Mouse (Mus musculus): ENCODE measurements at regions not wholly inside any gene's neighbourhood (a gene's known extent, or its start where the extent isn't known, plus 50 kb on each side); places are given as distances from the start of the nearest gene placed in this dataset.

DNA sequence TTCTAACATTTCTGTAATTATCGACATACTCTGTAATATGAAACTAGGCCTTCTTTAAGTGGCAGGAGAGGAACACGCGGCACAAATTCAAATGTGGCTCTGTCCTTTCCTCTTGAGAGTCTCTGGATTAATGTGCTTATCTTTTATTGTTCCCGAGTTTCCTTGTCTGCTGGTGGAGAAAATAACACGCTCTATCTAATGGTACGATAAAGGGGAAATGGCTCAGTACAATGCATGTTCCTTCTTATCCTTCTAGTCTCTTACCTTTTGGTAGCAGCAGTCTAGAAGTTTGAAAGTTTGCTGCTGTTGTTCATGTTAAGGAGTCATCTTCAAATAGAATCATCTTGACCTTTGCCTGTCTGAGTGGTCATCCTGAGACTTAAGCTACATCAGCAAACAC is 130.1 kb upstream of the C9orf72 start:
- DNase-seq (ENCODE audit: low spot score) (no peak), ATAC-seq (replicated peaks; ENCODE audit: low FRiP score) (no peak)
- Histone ChIP-seq H3K4me2 (no peak overlapping the region), H3K4me3 (ENCODE audit: low read depth, low read length) (no peak overlapping the region), H3K27ac (ENCODE audit: low read depth, low read length) (no peak overlapping the region), H3K9ac (ENCODE audit: low read depth, low read length) (no peak overlapping the region), H3K4me1 (replicated peaks; ENCODE audit: control insufficient read depth, insufficient read depth, low read length) (no peaks in the 10 kb centered on the region), H3K9me3 (ENCODE audit: control insufficient read depth, low read length) (no peaks in the 10 kb centered on the region), H3K36me3 (ENCODE audit: control insufficient read depth, insufficient read depth, low read length) (no peaks in the 10 kb centered on the region), H3K27me3 (replicated peaks; ENCODE audit: control insufficient read depth, insufficient read depth, low read length) (no peaks in the 10 kb centered on the region)
- 73% methylated on average over 6 of the region's 6 CpGs for WGBS

DNA sequence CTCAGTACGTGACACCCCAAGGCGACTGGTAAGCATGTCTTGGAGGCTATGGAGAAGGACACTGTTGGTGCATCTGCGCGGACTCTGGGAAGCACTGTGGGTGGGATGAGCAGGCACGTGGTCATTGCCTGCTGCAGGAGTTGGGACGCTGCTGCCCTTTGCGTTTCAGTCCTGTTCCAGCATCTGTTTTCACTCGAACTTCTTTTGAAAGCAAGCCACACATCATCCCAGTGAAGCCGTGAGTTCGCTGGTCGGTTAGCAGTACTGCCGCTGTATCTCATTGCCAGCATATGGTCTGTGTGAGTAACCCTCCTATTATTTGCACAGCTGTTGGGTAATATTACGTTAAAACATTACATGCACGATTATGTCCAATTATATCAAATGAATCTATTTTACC is 128.1 kb upstream of the C9orf72 start:
- Histone ChIP-seq H3K36me3 (ENCODE audit: control insufficient read depth, insufficient read depth, low read length) (no peaks in the 10 kb centered on the region), H3K4me2 (no peak overlapping the region), H3K9ac (ENCODE audit: low read depth, low read length) (no peak overlapping the region), H3K27ac (ENCODE audit: low read depth, low read length) (no peak overlapping the region), H3K4me3 (ENCODE audit: low read depth, low read length) (no peak overlapping the region), H3K4me1 (replicated peaks; ENCODE audit: control insufficient read depth, insufficient read depth, low read length) (no peaks in the 10 kb centered on the region), H3K27me3 (replicated peaks; ENCODE audit: control insufficient read depth, insufficient read depth, low read length) (no peaks in the 10 kb centered on the region), H3K9me3 (ENCODE audit: control insufficient read depth, low read length) (no peaks in the 10 kb centered on the region)
- WGBS, result 67% methylated on average over 14 of the region's 14 CpGs
- ATAC-seq (replicated peaks; ENCODE audit: low FRiP score), result no peak
- DNase-seq (ENCODE audit: low spot score), result peak; percentile 25

DNA sequence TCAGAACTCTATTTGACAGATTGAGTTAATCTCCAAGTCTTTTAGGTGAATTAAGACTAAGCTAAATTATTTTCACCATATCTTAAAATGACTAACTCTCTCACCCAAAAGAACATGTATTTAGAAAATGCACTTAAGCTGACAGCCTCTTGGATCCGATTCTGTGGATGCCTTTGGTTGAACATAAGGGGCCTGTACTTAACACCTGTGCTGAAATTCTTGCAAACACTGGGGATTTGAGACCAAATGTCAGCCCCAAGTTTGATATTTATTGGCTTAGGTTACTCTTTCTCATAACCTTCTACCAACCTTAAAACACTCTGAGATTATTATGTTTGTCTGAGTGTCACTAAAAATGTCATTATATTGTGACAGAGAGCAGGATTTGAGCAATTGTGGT is 126.6 kb upstream of the C9orf72 start:
- no peak overlapping the region for H3K9ac ChIP-seq (ENCODE audit: low read depth, low read length)
- no peaks in the 10 kb centered on the region for H3K4me1 ChIP-seq (replicated peaks; ENCODE audit: control insufficient read depth, insufficient read depth, low read length)
- ATAC-seq (replicated peaks; ENCODE audit: low FRiP score) (no peak), DNase-seq (ENCODE audit: low spot score) (no peak)
- H3K4me2 ChIP-seq, result no peak overlapping the region
- H3K9me3 ChIP-seq (ENCODE audit: control insufficient read depth, low read length), result no peaks in the 10 kb centered on the region
- 78% methylated on average over 1 of the region's 1 CpGs for WGBS
- no peaks in the 10 kb centered on the region for H3K27me3 ChIP-seq (replicated peaks; ENCODE audit: control insufficient read depth, insufficient read depth, low read length)
- no peak overlapping the region for H3K4me3 ChIP-seq (ENCODE audit: low read depth, low read length)
- no peaks in the 10 kb centered on the region for H3K36me3 ChIP-seq (ENCODE audit: control insufficient read depth, insufficient read depth, low read length)
- H3K27ac ChIP-seq (ENCODE audit: low read depth, low read length), result no peak overlapping the region

DNA sequence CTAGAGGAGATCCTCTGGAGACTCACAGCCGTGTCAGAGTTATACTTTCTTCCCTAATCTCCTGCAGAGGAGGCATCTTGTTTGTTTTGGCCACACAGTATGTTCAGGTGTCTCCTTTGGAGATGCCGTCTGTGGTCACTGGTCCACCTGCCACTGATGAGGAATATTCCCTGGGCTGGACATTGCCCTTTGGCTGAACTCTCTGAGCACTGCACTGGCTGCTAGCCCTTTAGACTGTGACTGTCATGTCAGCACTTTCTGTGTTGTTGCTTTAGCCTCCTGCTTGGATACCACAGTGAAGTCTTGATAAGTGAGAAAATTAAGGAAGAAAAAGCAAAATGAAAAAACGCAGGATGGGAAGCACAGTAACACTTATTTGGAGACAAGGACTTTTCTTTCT is 124.5 kb upstream of the C9orf72 start:
- Histone ChIP-seq H3K9me3 (ENCODE audit: control insufficient read depth, low read length) (no peaks in the 10 kb centered on the region), H3K4me2 (no peak overlapping the region), H3K27ac (ENCODE audit: low read depth, low read length) (no peak overlapping the region), H3K9ac (ENCODE audit: low read depth, low read length) (no peak overlapping the region), H3K4me1 (replicated peaks; ENCODE audit: control insufficient read depth, insufficient read depth, low read length) (no peaks in the 10 kb centered on the region), H3K4me3 (ENCODE audit: low read depth, low read length) (no peak overlapping the region), H3K27me3 (replicated peaks; ENCODE audit: control insufficient read depth, insufficient read depth, low read length) (no peaks in the 10 kb centered on the region), H3K36me3 (ENCODE audit: control insufficient read depth, insufficient read depth, low read length) (no peaks in the 10 kb centered on the region)
- ATAC-seq (replicated peaks; ENCODE audit: low FRiP score), result no peak
- no peak for DNase-seq (ENCODE audit: low spot score)
- WGBS, result 69% methylated on average over 3 of the region's 3 CpGs

DNA sequence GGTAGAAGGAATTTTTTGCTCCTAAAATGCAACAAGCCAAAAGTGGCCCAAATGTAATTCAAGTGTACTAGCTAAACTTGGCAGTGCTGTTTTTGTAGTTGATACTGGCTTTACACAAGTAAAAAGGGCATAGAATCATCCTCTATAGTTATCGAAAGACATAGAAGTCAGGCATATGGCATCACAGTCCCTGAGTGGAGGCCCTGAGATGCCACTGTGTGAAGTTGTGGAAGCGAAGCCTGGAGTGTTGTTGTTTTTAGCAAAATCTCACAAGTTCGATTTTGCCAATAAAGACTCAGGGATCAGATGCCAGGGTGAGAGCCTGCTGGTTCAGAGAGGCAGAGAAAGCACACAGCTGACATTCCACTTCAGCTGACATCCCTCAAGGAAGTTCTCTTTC is 121.6 kb upstream of the C9orf72 start:
- DNase-seq (ENCODE audit: low spot score), result no peak
- no peak overlapping the region for H3K27ac ChIP-seq (ENCODE audit: low read depth, low read length)
- no peaks in the 10 kb centered on the region for H3K27me3 ChIP-seq (replicated peaks; ENCODE audit: control insufficient read depth, insufficient read depth, low read length)
- 84% methylated on average over 3 of the region's 3 CpGs for WGBS
- H3K9ac ChIP-seq (ENCODE audit: low read depth, low read length), result no peak overlapping the region
- no peak for ATAC-seq (replicated peaks; ENCODE audit: low FRiP score)
- no peak overlapping the region for H3K4me2 ChIP-seq
- no peaks in the 10 kb centered on the region for H3K9me3 ChIP-seq (ENCODE audit: control insufficient read depth, low read length)
- H3K4me3 ChIP-seq (ENCODE audit: low read depth, low read length), result no peak overlapping the region
- H3K36me3 ChIP-seq (ENCODE audit: control insufficient read depth, insufficient read depth, low read length), result no peaks in the 10 kb centered on the region
- H3K4me1 ChIP-seq (replicated peaks; ENCODE audit: control insufficient read depth, insufficient read depth, low read length), result no peaks in the 10 kb centered on the region

DNA sequence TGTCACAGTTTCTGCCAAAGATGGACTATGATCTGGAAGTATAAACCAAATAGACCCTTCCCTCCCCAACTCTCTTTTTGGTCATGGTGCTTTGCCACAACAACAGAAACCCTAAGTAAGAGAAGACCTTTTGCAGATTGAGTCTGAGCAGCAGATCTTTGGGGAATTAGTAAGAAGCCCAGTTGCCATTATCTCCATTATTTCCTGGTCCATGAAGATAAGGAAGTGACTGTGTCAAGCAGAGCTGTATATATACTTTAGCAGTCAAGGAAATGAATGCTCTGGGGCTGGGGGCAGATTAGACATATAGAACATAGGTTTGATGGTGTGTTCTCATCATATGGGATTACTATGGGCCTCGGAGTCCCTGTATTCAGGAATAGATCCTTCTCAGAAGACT is 117.8 kb upstream of the C9orf72 start:
- no peak overlapping the region for H3K9ac ChIP-seq (ENCODE audit: low read depth, low read length)
- H3K4me1 ChIP-seq (replicated peaks; ENCODE audit: control insufficient read depth, insufficient read depth, low read length), result no peaks in the 10 kb centered on the region
- H3K36me3 ChIP-seq (ENCODE audit: control insufficient read depth, insufficient read depth, low read length), result no peaks in the 10 kb centered on the region
- peaks cover 2% of the 10 kb centered on the region; the same call in 1 of the 2 replicates for H3K9me3 ChIP-seq (ENCODE audit: control insufficient read depth, low read length)
- H3K27ac ChIP-seq (ENCODE audit: low read depth, low read length), result no peak overlapping the region
- WGBS, result 69% methylated on average over 1 of the region's 1 CpGs
- H3K4me3 ChIP-seq (ENCODE audit: low read depth, low read length), result no peak overlapping the region
- ATAC-seq (replicated peaks; ENCODE audit: low FRiP score) (no peak), DNase-seq (ENCODE audit: low spot score) (no peak)
- H3K27me3 ChIP-seq (replicated peaks; ENCODE audit: control insufficient read depth, insufficient read depth, low read length), result no peaks in the 10 kb centered on the region
- no peak overlapping the region for H3K4me2 ChIP-seq

DNA sequence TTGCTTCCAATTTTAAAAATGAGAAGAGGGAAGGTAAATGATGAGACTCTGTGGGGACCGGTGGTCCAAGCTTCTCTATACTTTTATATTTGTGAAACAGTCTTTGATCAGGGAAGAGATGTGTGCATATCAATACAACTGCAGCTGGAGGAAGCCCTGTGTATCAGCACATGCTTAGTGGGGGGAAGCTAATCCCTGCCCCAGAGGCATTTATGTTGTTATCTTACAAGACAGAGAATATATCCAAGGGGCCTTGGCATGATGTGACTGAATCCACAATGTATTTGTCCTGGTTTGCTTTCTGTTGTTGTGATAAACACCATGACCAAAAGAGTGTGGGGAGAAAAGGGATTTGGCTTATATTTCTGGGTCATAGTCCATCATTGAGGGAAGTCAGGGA is 105.2 kb upstream of the C9orf72 start:
- 72% methylated on average over 1 of the region's 1 CpGs for WGBS
- Histone ChIP-seq H3K4me2 (no peak overlapping the region), H3K4me3 (ENCODE audit: low read depth, low read length) (no peak overlapping the region), H3K36me3 (ENCODE audit: control insufficient read depth, insufficient read depth, low read length) (no peaks in the 10 kb centered on the region), H3K27me3 (replicated peaks; ENCODE audit: control insufficient read depth, insufficient read depth, low read length) (no peaks in the 10 kb centered on the region), H3K27ac (ENCODE audit: low read depth, low read length) (no peak overlapping the region), H3K4me1 (replicated peaks; ENCODE audit: control insufficient read depth, insufficient read depth, low read length) (no peaks in the 10 kb centered on the region), H3K9ac (ENCODE audit: low read depth, low read length) (no peak overlapping the region), H3K9me3 (ENCODE audit: control insufficient read depth, low read length) (no peaks in the 10 kb centered on the region)
- ATAC-seq (replicated peaks; ENCODE audit: low FRiP score) (peak; percentile 64), DNase-seq (ENCODE audit: low spot score) (no peak)

DNA sequence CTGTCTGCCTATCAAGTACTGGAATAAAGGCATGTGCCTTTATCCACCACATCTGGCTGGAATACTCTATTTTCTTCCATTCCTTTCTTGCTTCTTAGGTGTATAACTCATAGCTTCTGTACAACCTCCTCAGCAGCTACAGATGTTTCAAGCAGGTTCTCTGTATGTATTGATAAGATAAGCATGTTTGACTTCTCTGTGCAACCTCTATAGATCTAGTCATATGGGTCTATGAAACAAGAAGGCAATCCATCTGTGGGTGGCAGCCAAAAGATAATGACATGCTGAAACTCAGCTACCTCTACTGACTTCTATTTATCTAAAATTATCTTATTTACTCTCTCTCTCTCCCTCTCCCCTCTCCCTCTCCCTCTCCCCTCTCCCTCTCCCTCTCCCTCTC is 99.3 kb upstream of the C9orf72 start:
- DNase-seq (ENCODE audit: low spot score) (no peak), ATAC-seq (replicated peaks; ENCODE audit: low FRiP score) (peak; percentile 92)
- Histone ChIP-seq H3K36me3 (ENCODE audit: control insufficient read depth, insufficient read depth, low read length) (no peaks in the 10 kb centered on the region), H3K4me2 (no peak overlapping the region), H3K27ac (ENCODE audit: low read depth, low read length) (0 out of 2 replicates have a peak overlapping the region, but pooled peaks have one; percentile 7), H3K27me3 (replicated peaks; ENCODE audit: control insufficient read depth, insufficient read depth, low read length) (no peaks in the 10 kb centered on the region), H3K9me3 (ENCODE audit: control insufficient read depth, low read length) (no peaks in the 10 kb centered on the region), H3K4me3 (ENCODE audit: low read depth, low read length) (no peak overlapping the region), H3K4me1 (replicated peaks; ENCODE audit: control insufficient read depth, insufficient read depth, low read length) (no peaks in the 10 kb centered on the region), H3K9ac (ENCODE audit: low read depth, low read length) (no peak overlapping the region)

DNA sequence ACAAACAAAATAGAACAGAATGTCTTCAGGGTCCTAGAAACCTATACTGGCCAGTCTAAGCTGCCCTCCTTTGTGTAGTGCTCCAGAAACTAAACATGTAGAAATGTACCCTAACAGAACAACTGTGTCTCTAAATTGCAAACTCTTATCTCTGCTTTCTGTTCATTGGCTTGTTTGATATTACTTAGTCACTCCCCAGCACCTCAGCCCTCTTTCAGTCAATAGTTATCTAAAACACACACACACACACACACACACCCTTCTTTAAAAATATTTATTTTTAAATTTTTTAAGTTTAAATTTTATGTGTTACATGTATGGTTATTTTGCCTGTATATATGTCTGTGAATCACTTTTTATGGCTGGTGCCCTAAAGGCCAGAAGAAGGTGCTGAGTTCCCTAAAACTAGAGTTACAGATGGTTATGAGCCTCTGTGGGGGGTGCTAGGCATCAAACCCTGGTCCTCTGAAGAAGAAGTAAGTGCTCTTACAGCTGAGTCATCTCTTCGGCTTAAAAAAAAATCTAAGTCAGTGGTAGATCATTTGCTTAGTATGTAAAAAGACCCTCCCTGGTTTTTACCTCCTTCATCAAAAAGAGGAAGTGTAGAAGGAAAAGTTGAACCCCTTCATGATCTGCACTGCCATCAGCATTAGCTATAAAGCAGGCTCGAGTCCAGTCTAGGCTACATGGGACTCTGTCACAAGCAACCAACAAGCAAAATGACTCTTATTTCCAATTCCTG is 96.6 kb upstream of the C9orf72 start:
- H3K27ac ChIP-seq (ENCODE audit: low read depth, low read length), result no peak overlapping the region
- no peaks in the 10 kb centered on the region for H3K27me3 ChIP-seq (replicated peaks; ENCODE audit: control insufficient read depth, insufficient read depth, low read length)
- no peaks in the 10 kb centered on the region for H3K9me3 ChIP-seq (ENCODE audit: control insufficient read depth, low read length)
- H3K4me1 ChIP-seq (replicated peaks; ENCODE audit: control insufficient read depth, insufficient read depth, low read length), result no peaks in the 10 kb centered on the region
- DNase-seq (ENCODE audit: low spot score) (no peak), ATAC-seq (replicated peaks; ENCODE audit: low FRiP score) (peak; percentile 66)
- H3K4me3 ChIP-seq (ENCODE audit: low read depth, low read length), result no peak overlapping the region
- no peak overlapping the region for H3K4me2 ChIP-seq
- H3K9ac ChIP-seq (ENCODE audit: low read depth, low read length), result no peak overlapping the region
- 78% methylated on average over 2 of the region's 2 CpGs for WGBS
- H3K36me3 ChIP-seq (ENCODE audit: control insufficient read depth, insufficient read depth, low read length), result no peaks in the 10 kb centered on the region
